Mouse (Mus musculus): ENCODE data around the gene Tk2.

The Tk2 gene

DNA sequence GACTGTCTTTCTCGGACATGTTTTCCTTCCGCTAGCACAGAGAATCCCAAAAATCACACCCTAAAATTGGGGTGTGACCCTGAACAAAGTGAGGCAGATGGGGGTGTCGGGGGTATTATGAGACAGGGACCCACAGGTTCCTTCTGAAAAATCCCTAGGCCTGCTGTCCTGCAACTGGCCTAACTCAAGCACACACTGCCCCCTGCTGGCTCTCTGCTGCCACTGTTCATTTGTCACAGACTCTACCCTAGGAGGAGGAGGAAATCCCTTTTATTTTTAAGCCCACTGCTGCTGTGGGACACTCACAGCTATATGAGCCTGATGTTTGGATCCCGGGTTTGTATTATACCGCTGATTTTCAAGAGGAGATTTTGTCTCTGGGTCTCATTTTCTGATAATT lies 28.6 kb downstream of the Tk2 start:
- in situ Hi-C loops (cut with MboI, MseI), result loop anchor here (5.0 kb wide), 1 partner anchor 73 kb away; no protein-coding TSS in a partner anchor

DNA sequence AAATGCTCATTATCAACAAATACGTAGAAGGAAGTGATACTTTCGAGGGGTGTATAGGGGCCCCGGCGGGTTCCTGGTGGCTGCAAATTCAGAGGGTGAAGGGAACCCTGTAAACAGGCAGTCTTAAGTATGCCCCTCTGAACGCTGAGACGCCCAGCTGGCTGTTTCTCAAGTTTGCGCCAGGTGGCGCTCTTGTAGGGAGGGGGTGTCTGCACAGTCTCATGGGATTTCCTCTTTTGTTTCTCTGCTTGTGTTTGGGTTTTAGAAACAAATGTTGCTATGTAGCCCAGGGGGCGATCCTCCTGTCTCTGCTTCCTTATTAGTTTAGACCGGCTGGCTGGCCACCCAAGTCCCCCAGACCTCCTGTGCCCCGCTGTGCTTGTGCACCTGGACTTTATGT lies 29.3 kb downstream of the Tk2 start:
- in situ Hi-C loops (cut with MboI, MseI), result no loop called here

DNA sequence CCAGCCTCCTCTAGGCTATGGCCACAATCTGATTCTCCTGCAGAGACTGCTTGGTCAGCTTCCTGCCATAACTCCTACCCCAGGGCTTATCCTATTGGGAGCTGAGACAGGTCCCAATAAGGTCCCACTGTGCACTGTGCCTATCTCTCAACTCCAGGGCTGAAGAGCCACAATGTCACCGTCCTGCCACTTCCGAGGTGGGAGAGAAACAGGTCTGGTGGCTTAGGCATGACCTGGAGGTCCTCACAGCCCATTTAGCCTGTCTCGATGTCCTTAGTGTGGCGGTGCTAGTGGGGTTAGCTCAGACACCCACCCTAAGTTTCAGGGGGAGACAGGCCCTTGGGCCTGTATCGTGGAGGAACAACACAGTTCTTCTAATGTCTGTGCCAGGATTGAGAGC lies 30.8 kb downstream of the Tk2 start:
- in situ Hi-C loops (cut with MboI, MseI), result no loop called here

DNA sequence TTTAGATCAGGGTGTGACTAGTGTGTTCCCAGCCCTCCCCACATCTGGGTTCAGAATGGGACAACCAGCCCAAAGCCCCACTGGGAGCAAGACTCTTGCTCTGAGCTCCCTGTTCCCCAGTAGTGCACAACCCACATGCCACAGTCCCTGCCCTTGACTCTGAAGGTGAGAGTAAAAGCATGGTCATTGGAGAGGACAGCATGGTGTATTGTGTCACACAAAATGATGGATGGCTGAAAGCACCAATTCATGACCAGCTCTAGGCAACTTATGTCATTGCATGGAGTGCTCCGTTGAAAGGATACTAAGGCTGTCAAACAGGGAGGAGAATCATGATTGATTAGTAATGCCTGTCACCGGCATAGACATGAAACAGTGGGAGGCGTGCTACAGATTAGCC lies 43.1 kb downstream of the Tk2 start:
- in situ Hi-C loops (cut with MboI, MseI), result no loop called here

DNA sequence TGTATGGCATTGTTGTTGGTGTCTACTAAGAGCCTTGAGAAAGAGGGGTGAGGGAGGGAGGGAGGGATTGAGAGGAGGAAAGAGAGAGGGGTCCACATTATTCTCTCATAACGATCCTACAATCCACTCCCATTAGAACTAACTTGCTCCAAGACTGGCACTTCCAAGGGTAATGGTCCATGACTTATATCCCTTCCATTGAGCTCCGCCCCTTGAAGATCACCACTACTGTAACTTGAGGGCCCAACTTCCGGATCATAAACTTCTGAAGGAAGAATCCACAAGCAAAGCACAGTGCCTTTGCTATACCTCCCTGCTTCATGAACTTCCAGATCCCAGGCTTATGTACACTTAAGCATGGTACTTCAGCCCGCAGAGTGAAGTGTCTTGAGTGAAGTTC lies 46.0 kb downstream of the Tk2 start:
- in situ Hi-C loops (cut with MboI, MseI), result no loop called here

DNA sequence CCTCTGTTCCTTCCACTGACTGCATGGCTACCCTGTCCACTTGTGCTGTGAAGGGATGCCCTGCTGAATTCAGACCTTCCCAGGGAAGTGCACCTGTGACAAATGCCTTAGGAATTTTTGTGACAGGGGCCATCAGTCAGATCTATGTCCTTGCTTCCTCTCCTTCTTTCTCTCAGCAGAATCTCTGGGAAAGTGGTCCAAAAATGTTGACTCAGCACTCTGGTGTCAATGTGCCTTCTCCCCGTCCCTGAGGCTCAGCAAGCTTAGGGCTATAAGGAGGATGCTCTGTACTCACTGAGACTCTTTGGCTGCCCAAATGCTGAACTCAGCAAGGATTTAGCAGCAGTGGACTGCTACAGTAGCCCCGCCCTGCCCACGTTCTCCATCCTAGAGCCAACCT lies 46.7 kb downstream of the Tk2 start:
- in situ Hi-C loops (cut with MboI, MseI), result no loop called here

DNA sequence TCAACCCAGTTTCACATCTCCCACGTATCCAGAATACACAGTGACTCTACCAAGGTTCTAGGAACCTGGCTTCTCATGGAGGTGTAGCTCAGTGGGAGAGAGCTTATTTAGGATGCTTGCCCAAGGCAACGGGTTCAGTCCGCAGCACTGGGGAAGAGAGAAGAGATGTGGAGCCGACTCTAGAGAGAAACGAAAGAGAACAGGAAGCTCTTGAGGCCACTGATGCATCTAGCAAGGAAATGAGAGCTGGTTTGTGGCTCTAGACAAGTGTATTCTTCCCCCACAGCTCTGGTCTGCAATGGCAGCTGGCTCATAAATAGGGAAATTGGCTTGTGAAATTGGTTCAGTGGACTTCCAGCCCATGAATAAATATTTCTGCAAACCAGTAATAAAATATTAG lies 48.6 kb downstream of the Tk2 start:
- in situ Hi-C loops (cut with MboI, MseI), result no loop called here

DNA sequence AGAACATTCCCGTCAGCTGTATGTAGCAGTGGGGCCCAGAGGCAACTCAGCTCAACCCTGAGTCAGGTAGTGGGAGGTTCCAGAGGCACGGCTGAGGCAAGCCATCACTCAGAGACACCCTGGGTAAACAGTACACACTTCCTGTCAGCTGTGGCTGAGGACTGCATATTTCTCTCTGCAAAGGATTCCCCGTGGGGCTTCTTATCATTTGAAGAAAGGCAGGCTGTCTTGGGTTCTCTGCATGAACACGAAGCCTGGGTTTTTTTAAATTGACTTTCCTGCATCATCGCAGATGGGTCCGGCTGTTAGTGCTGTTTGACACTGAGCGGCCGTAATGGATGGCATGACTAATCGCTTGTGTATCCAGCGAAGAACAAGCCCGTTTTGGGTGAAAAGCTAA lies 56.9 kb downstream of the Tk2 start:
- in situ Hi-C loops (cut with MboI, MseI), result no loop called here

DNA sequence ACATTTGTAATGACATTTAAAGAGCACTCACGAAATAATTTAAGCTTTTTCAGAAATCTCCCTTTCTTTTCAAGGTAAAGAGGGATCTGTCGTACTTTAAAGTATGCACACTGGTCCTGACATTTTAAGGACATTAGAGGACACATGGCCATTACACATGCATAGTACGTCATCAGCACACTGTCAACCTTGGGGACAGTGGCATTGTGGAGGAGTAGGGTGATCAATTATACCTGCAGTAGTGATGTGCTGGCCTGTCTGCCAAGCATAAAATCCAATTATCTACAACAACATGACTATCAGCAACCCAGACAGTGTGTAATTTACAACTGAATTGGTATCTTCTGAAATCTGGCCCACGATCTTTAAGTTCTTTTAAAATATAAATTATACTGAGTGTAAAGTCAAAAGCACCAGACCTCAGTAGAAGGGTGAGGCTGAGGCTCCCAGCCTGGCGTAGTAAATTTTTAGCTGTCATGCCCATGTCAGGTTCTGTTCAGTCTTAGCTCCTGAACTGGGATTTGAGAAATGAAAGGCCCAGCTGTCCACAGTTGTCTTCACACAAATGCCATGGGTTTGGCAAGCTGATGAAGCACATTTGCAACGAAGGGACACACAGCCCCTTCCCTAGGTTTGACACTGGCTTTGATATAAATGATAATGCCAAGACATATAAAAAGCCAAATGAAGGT lies 57.4 kb downstream of the Tk2 start:
- in situ Hi-C loops (cut with MboI, MseI), result no loop called here

DNA sequence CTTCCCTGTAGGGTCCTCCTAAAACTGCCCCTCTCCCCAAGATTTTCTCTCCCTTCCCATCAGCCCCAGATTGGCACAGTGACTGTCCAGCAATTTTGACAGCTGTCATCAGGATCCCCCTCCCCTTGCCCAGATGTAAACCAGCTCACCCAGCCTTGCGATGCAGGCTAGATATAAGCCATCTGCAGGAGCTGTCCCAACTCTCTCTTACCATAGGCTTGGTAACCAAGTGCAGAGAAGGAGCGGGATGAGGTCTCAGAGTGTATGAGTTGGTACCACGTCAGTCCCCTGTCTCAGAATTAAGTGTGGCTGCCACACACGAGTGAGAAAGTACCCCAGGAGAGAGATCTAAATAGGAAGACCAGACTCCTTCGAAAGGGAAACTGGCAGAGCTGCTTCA lies 59.9 kb downstream of the Tk2 start:
- in situ Hi-C loops (cut with MboI, MseI), result no loop called here

DNA sequence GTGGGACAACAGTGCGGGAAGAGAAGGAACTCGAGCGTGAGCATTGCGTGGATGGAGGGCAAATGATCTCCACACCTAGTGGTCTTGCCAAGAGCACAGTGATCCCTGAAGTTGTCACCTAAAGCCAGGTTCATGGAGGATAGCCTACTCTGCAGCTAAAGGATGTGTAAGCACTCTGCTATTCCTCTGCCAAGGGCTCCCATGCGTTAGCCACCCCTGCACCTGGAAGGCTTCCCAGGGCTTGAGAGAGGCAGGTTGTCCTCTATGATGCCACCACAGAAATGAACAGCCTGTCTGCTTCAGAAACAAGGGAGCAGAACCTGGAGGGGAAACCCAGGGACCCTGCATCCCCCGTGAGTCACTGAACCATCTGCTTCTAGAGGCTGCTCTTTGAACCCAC lies 60.7 kb downstream of the Tk2 start:
- in situ Hi-C loops (cut with MboI, MseI), result no loop called here

DNA sequence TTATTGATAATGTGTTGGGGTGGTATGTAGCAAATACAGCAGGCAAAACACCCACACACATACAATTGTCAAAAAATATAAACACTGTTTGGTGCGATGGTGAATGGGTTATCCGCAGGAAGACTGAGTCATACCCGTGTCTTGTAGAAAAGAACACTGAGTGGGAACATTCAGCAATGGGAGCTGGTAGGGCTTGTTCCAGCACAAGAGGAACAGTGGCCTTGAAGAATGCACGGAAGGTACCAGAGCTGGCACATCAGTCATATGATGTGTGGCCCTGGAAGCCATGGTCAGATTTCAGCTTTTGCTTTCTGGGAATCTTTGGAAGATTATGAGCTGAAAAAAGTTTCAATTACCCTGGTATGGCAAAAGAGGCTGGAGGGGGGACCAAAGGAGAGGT lies 61.5 kb downstream of the Tk2 start:
- in situ Hi-C loops (cut with MboI, MseI), result no loop called here

DNA sequence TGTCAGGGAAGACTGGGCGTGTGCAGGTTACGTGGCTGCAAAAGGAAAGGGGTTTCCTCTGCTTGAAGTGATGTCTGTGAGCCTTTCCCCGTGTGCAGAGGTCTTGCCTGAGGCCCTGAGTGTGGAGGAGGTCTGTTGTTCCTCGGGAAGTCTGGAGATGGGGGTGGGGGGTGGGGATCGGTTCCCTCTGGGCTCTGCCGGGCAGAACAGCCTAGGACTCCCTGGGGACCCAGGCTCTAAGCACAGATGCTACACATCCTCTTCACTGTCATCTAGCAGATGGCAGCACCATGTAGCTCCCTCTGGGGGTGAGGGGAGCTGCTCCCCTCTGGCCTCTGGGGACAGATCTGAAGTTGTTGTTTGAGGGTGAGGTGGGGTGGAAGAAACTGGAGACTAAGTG lies 63.5 kb downstream of the Tk2 start:
- in situ Hi-C loops (cut with MboI, MseI), result no loop called here

DNA sequence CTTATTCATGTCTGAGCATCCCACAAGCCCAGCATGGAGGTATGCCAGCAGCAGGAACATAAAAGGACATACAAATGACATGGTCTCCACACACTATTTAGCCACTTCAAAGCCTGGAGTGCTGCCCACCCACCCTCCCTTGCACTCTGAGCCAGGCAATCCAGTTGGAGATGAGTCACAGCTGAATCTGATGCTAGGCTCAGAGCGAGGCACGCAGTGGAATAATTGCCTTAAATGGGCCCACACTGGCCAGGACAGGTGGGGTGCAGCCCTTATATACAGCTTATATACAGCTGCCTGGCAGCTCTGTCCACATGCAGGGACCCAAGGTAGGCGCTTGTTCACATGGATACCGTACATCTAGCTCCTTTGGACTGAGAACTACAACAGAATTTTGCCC lies 71.3 kb downstream of the Tk2 start:
- in situ Hi-C loops (cut with MboI, MseI), result no loop called here
